Mouse (Mus musculus) neutrophil, adult 5-6 weeks (primary cell): Measurements from ENCODE around the gene Map9. TPM values are rescaled to one million over a fixed set of nuclear protein-coding genes. Genes with fewer than 3 reads are reported as not detected.
"Not testable (repeated sequence)": the region's sequence is repeated elsewhere in the genome, so short reads cannot be mapped to it uniquely, and the experiment has no call there.

ENCODE experiments used
- ATAC-seq: fragments of 151-379, 151-347 bp; 2 replicates; pipeline ENCODE4 v1.8.0; 2017; ENCODE audit warnings: mild to moderate bottlenecking, moderate TSS enrichment; ENCODE audit not compliant: insufficient number of reproducible peaks, poor library complexity, low FRiP score, severe bottlenecking; ENCODE audit errors: extremely low read depth
- total RNA-seq: library from RNA; stranded (forward); fragments of 200-1000 nt; gene quantifications from 2 replicates; pipeline ENCODE4 v1.2.3, GENCODE M21; 2017

The Map9 gene
- total RNA-seq, 1 experiment from 2014 or later, result 0.47 TPM

DNA sequence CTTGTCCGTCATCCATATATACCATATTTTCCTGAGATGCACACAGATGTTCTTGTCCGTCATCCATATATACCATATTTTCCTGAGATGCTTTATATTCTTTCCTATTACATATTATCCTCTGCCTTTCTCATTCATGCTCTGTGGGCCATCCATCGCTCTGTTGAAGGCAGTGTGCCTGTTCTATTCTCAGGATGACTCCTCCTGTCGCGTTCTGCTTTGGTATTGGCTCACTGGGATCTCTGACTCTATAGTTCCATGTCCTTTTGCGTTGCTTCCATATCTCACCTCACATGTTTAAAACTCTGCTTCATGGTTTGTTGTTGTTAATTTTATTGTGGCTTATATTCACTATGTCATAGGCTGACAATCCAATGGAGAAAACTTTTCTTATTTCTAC, 48.0 kb downstream of the Map9 start:
- no peak for ATAC-seq

DNA sequence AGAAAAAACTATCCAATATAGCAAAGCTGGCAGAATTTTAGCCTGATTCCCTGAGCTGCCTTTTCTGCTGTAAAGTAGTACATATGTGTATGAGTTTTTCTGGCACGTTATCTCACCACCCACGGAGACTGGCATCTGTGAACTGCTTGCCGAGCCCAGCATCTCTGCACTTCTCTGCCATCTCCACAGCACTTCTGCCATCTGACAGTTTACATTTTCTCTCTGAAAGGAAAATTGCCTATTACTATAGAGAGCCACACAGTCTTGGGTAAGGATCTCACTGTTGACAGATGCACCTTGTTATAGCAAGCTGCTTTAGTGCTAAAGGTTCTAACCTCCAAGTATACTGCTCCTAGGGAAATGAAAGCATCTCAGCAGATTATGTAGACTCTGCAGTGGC, 48.5 kb downstream of the Map9 start:
- ATAC-seq, result no peak

DNA sequence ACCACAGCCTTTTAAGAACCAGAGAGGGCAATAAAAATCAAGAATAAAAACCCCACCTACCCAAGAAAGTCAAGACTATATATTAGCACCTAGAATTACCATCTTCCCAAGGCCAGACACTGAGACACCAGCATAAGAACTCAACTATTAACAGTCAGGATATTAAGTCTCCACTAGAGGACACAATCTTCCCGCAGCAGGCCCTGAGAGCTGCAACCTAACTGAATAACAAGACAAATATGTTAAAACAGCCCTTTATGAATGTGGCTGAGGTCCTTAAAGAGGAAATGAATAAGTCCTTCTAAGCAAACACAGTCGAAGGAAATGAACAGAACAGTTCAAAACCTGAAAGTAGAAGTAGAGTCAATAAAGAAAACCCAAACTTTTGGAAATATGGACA, 49.6 kb downstream of the Map9 start:
- no peak for ATAC-seq

DNA sequence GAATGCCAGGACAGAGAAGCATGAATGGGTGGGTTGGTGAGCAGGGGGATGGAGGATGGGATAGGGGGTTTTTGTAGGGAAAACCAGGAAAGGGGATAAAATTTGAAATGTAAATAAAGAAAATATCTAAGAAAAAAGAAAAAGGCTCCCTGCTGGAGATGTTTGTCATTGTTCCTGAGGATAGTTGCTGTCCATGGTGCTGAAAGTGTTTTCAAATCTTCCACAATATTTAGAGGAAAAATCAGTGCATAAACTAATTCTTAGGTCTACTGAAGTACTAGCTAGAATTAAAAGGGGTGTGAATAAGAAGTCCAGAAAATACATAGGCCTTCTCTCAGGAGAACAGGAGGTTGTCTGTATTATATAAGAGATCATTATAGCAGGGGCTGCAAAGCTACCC, 54.6 kb downstream of the Map9 start:
- no peak for ATAC-seq

DNA sequence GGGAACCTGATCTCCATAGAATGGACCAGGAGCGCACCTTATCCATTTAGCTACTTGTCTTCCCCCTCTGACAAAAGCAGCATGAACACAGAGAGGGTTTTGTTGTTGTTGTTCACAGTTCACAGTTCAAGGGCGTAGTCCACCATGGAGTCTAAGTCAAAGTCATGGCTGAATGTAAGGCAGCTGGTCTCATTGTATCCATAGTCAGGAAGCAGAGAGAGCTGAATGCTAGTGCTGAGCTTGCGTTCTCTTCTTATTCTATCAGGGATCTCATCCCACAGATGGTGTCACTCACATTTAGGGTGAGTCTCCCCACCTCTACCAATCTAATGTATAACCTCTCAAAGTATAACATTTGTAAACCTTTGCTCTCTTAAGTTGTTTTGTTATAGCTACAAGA, 60.1 kb downstream of the Map9 start:
- ATAC-seq, result no peak

DNA sequence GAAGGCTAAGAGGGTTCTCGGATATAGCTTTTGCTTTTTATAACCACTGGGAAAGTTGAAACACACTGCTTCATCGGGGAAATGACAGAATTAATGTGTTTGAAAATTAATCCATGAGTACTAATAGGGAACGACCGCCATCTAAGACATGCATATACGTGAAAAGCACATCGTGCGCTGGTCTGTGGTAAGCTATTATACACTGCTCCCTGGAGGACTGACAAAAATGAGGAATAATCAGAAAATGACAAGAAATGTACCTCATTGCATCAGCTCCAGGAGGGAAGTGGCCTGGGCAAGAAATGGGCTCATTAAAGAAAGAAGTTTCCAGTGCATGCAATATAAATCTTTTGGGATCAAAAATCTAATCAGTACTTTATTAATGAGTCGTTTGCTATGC, 77.5 kb downstream of the Map9 start:
- ATAC-seq, result no peak

DNA sequence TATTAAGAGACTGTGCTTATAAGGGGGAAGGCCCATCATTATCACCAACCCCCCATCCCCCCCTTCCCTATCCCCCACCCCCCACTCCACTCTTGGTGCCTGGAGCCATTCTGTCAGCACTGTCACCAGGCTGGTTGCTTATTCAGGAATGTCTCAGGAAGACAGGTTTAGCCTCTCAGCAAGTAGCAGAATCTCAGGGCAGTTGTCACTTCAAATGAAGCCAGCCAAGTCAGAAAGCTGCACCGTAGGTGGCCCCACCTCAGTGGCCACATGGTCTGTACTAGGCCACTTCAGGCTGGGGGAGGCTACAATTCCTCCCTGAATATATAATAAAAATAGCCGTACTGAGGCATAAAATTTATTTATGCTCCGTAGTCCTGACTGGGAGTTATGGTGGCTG, 83.1 kb downstream of the Map9 start:
- ATAC-seq, result no peak

DNA sequence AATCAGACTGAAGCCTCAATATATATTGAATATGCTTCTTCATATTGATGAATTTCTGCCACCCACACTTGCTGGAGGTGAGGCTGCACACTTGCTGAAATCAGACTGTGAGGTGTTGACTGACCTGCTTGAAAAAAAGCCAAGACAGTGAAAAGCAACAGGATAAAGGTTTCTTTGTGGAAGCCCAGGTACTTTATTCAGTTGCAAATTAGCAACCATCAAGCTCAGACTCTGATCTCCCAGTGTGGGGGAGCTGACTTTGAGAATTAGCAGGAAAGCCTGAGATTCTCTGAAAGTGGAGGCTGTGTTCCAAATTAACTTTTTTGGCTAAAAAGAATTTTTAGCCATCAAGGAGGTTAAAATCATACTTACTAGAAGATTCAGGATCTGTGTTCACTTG, 83.8 kb downstream of the Map9 start:
- not testable (repeated sequence) for ATAC-seq

Other genes starting within 250 kb of the Map9 start
- 0.37 and 1.2 TPM in 2 replicates for gene Gucy1a1, start 212.3 kb upstream of the Map9 start, total RNA-seq
- gene Npy2r, start 190.0 kb downstream of the Map9 start, total RNA-seq, result not detected in 2 replicates